Mouse (Mus musculus): Measurements from ENCODE around the gene Dffb. TPM values are rescaled to one million over a fixed set of nuclear protein-coding genes. Genes with fewer than 3 reads are reported as not detected.
"Not testable (repeated sequence)": the region's sequence is repeated elsewhere in the genome, so short reads cannot be mapped to it uniquely, and the experiment has no call there.

The Dffb gene
- polyA plus RNA-seq, 1 experiment, result 23.1 TPM

DNA sequence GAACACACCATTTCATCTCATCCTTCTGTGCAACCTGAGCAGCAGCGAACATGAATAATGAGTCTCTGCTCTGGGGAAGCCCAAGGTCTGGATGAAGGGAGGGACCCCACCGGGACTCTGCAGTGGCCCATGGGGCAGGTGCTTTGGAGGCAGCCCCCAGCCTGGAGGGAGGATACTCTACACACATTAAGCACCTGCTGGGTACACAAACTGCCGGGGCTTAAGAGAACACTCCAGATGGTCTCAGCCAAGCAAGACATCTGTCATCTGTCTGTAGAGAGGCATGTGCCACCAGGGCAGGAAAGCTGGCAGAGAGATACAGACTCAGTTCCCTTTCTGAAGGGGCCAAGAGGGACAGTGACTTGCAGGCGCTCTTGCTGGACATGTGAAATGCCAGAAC lies 45.0 kb downstream of the Dffb start:
- no peaks in the 10 kb centered on the region for H3K4me1 ChIP-seq (ENCODE audit: control insufficient read depth, insufficient read depth, insufficient read length)
- TF ChIP-seq CTCF (IDR thresholded peaks at IDR 0.05; ENCODE audit: extremely low read depth, insufficient read depth, insufficient read length, insufficient replicate concordance) (no peak), POLR2A (IDR thresholded peaks at IDR 0.05; ENCODE audit: low read depth, low read length) (no peak)
- no peak overlapping the region for H3K4me3 ChIP-seq (ENCODE audit: extremely low read depth, insufficient read depth, insufficient read length)
- H3K27me3 ChIP-seq (ENCODE audit: control insufficient read depth, insufficient read depth, low read length), result no peaks in the 10 kb centered on the region
- no peak overlapping the region for H3K27ac ChIP-seq (ENCODE audit: insufficient read depth, low read length)
- 61% methylated on average over 4 of the region's 4 CpGs for WGBS
- no peak for DNase-seq (ENCODE audit: low read depth in 1 of 2, low spot score in 2 of 2)
- no peaks in the 10 kb centered on the region for H3K36me3 ChIP-seq (ENCODE audit: control insufficient read depth, insufficient read depth, low read length)

DNA sequence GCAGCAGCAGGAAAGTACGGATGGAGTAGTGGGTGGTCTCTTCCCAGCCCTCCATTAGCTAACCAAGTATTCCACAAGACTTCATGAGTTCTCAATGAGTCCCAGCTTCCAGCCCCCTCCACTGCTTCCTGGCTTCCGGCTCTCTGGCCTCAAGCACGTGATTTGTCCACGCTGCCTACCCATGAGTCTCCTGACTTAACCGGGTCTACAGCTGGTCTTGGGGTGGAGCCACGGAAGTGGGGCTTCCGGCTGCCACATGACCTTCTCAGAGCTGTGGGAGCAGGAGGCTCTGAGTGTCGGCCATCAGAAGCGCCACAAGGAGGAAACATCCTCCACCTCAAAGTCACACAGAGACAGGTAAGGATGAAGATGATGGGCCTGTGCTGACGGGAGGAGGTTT lies 45.5 kb downstream of the Dffb start:
- Histone ChIP-seq H3K4me1 (ENCODE audit: control insufficient read depth, insufficient read depth, insufficient read length) (no peaks in the 10 kb centered on the region), H3K4me3 (ENCODE audit: extremely low read depth, insufficient read depth, insufficient read length) (no peak overlapping the region), H3K36me3 (ENCODE audit: control insufficient read depth, insufficient read depth, low read length) (no peaks in the 10 kb centered on the region), H3K27ac (ENCODE audit: insufficient read depth, low read length) (no peak overlapping the region), H3K27me3 (ENCODE audit: control insufficient read depth, insufficient read depth, low read length) (no peaks in the 10 kb centered on the region)
- no peak for DNase-seq (ENCODE audit: low read depth in 1 of 2, low spot score in 2 of 2)
- WGBS, result 63% methylated on average over 10 of the region's 10 CpGs
- TF ChIP-seq POLR2A (IDR thresholded peaks at IDR 0.05; ENCODE audit: low read depth, low read length) (no peak), CTCF (IDR thresholded peaks at IDR 0.05; ENCODE audit: extremely low read depth, insufficient read depth, insufficient read length, insufficient replicate concordance) (no peak)

DNA sequence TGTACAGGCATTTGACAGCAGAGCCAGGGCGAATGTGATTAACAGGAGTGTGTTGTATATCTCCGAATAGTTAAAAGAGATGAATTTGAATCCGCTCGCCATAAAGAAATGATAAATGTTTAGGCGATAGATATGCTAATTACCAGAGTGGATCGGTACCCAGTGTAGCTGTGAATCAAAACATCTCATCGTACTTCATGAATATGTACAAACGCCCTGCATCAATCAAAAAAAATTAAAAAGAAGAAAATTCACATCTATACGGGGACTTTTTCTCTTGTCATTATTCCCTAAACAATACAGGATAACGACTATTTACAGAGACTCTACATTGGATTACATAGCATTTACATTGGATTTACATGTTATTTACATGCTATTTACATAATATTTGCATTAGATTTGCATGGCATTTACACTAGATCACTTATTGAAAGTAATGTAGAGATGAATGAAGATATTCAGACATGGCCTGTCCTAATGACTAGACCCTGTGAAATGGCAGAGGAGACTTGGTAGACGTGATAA lies 46.1 kb downstream of the Dffb start:
- no peak overlapping the region for H3K4me3 ChIP-seq (ENCODE audit: extremely low read depth, insufficient read depth, insufficient read length)
- no peaks in the 10 kb centered on the region for H3K27me3 ChIP-seq (ENCODE audit: control insufficient read depth, insufficient read depth, low read length)
- H3K4me1 ChIP-seq (ENCODE audit: control insufficient read depth, insufficient read depth, insufficient read length), result no peaks in the 10 kb centered on the region
- H3K36me3 ChIP-seq (ENCODE audit: control insufficient read depth, insufficient read depth, low read length), result no peaks in the 10 kb centered on the region
- no peak overlapping the region for H3K27ac ChIP-seq (ENCODE audit: insufficient read depth, low read length)
- 88% methylated on average over 11 of the region's 11 CpGs for whole genome bisulfite sequencing
- DNase-seq (ENCODE audit: low read depth in 1 of 2, low spot score in 2 of 2), result no peak
- no peak for TF ChIP-seq POLR2A (IDR thresholded peaks at IDR 0.05; ENCODE audit: low read depth, low read length)
- TF ChIP-seq CTCF (IDR thresholded peaks at IDR 0.05; ENCODE audit: extremely low read depth, insufficient read depth, insufficient read length, insufficient replicate concordance), result no peak

DNA sequence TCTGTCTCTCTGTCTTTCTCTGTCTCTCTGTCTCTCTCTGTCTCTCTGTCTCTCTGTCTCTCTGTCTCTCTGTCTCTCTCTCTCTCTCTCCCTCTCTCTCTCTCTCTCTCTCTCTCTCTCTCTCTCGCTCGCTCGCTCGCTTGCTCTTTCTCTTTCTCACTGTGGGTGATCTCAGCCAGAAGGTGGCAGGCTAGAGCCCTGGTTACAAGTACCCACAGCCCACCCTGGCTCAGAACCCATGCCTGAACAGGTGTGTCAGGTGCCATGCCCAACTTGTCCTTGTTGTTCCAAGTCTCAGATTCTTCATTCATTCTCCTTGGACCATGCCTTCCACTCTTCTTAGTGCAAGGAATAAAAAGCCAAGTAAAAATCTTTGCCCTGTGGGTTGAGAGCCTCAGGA lies 52.8 kb downstream of the Dffb start:
- not testable (repeated sequence) for DNase-seq (ENCODE audit: low read depth in 1 of 2, low spot score in 2 of 2)

DNA sequence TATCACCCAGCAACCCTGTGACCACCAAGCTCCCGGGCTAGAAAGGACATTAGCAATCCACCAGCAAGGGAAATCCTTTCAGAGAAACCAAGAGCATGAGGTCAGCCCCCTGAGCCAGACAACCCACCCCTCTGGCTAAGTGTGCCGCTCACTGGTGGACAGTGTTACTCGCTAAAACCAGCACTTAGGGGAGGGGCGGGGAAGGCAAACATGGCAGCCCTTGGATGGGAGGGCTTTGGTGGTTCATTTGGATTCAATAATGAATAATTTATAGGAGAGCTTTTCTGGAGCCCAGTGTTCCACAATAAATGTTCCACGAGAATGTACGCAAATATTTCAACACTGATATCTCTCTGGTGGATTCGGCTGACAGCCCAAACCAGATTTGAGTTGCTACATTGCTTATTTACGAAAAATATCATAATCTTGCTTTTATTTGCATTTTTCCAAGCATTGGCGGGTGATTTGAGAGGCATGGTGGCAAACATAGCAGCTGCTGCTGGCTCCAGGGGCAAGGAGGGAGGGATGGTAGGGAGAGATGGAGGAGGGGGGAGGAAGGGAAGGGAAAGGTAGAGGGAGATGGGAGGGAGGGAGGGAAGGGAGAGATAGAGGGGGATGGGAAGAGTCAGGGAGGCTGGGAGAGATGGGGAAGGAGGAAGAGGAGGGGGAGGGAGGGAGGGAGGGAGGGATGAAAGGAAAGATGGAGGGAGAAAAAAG lies 54.3 kb downstream of the Dffb start:
- H3K36me3 ChIP-seq (ENCODE audit: control insufficient read depth, insufficient read depth, low read length), result no peaks in the 10 kb centered on the region
- no peaks in the 10 kb centered on the region for H3K4me1 ChIP-seq (ENCODE audit: control insufficient read depth, insufficient read depth, insufficient read length)
- no peaks in the 10 kb centered on the region for H3K27me3 ChIP-seq (ENCODE audit: control insufficient read depth, insufficient read depth, low read length)
- TF ChIP-seq CTCF (IDR thresholded peaks at IDR 0.05; ENCODE audit: extremely low read depth, insufficient read depth, insufficient read length, insufficient replicate concordance) (no peak), POLR2A (IDR thresholded peaks at IDR 0.05; ENCODE audit: low read depth, low read length) (no peak)
- WGBS, result 73% methylated on average over 9 of the region's 9 CpGs
- H3K4me3 ChIP-seq (ENCODE audit: extremely low read depth, insufficient read depth, insufficient read length), result no peak overlapping the region
- no peak overlapping the region for H3K27ac ChIP-seq (ENCODE audit: insufficient read depth, low read length)
- no peak for DNase-seq (ENCODE audit: low read depth in 1 of 2, low spot score in 2 of 2)

More for the DNA sequence above, 52.8 kb downstream of the Dffb start:
- not testable (repeated sequence) for H3K27ac ChIP-seq (ENCODE audit: insufficient read depth, low read length); H3K4me3 ChIP-seq (ENCODE audit: extremely low read depth, insufficient read depth, insufficient read length); H3K27me3 ChIP-seq (ENCODE audit: control insufficient read depth, insufficient read depth, low read length); H3K4me1 ChIP-seq (ENCODE audit: control insufficient read depth, insufficient read depth, insufficient read length); H3K36me3 ChIP-seq (ENCODE audit: control insufficient read depth, insufficient read depth, low read length)
- 57% methylated on average over 4 of the region's 4 CpGs for WGBS

DNA sequence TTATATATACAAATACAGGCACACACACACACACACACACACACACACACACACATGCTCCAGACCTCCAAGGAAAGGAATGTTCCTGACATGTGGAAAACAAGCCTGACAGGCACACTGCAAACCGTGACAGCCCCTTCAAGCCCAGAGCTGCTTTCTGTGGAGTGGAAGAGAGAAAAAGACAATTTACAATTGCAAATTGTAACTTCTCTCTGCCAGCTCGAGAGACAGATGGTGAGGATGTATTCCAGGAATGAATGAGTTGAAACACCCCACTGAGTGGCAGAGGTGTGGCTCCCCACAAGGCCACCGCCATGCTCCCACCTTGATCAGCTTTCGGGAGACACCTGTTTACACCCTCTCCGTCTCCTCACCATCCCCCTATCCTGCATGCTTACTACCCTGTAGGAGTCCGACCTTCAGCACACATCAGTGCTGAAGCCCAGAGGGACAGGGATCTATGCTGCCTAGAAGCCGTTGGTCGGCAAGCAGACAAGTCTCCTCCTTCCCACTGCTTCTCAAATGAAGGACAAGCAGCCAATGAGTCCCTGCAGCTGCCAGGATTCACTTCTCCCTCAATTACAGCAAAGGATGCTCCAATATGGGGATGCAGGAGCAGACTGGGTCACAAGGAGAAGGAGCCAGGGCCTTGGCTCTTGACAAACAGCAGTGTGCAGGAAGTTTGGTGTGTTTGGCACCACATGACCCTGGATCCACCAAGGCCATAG lies 57.0 kb downstream of the Dffb start:
- TF ChIP-seq POLR2A (IDR thresholded peaks at IDR 0.05; ENCODE audit: low read depth, low read length) (no peak), CTCF (IDR thresholded peaks at IDR 0.05; ENCODE audit: extremely low read depth, insufficient read depth, insufficient read length, insufficient replicate concordance) (no peak)
- Histone ChIP-seq H3K4me3 (ENCODE audit: extremely low read depth, insufficient read depth, insufficient read length) (no peak overlapping the region), H3K4me1 (ENCODE audit: control insufficient read depth, insufficient read depth, insufficient read length) (no peaks in the 10 kb centered on the region), H3K27ac (ENCODE audit: insufficient read depth, low read length) (no peak overlapping the region), H3K36me3 (ENCODE audit: control insufficient read depth, insufficient read depth, low read length) (no peaks in the 10 kb centered on the region), H3K27me3 (ENCODE audit: control insufficient read depth, insufficient read depth, low read length) (no peaks in the 10 kb centered on the region)
- DNase-seq (ENCODE audit: low read depth in 1 of 2, low spot score in 2 of 2), result no peak
- WGBS, result 57% methylated on average over 8 of the region's 8 CpGs

Other genes with a start within 250 kb of the Dffb start
- 26.6 and 33.8 TPM in 2 replicates for gene A430005L14Rik, start 17.9 kb downstream of the Dffb start, polyA plus RNA-seq (2012; rRNA removed)
- gene Cep104, start 68 bp upstream of the Dffb start, polyA plus RNA-seq (2012; rRNA removed), result 8.6 and 9.6 TPM in 2 replicates
- 47.2 and 71.0 TPM in 2 replicates for gene Lrrc47, start 36.6 kb upstream of the Dffb start, polyA plus RNA-seq (2012; rRNA removed)
- 30.5 and 36.3 TPM in 2 replicates for gene Smim1, start 51.1 kb upstream of the Dffb start, polyA plus RNA-seq (2012; rRNA removed)
- gene Ccdc27, start 67.6 kb upstream of the Dffb start, polyA plus RNA-seq (2012; rRNA removed), result not detected in 2 replicates
- gene Trp73, start 165.1 kb upstream of the Dffb start, polyA plus RNA-seq (2012; rRNA removed), result 0.25 and 0.34 TPM in 2 replicates
- 24.7 and 31.7 TPM in 2 replicates for gene Wrap73, start 167.2 kb upstream of the Dffb start, polyA plus RNA-seq (2012; rRNA removed)
- gene Tprgl, start 185.5 kb upstream of the Dffb start, polyA plus RNA-seq (2012; rRNA removed), result 143 and 179 TPM in 2 replicates
- 6.8 and 7.4 TPM in 2 replicates for gene Megf6, start 195.6 kb upstream of the Dffb start, polyA plus RNA-seq (2012; rRNA removed)

Data from spleen, adult 2 months (tissue).